Mouse (Mus musculus): ENCODE measurements at regions not wholly inside any gene's neighbourhood (a gene's known extent, or its start where the extent isn't known, plus 50 kb on each side); places are given as distances from the start of the nearest gene placed in this dataset.
A peak's percentile ranks its signal among the peaks of the same experiment; 100 is the strongest.

GRCm38 (mm10) chr9:30021981-30022380 lies 59.0 kb upstream of the Ntm start:
- H3K27me3 ChIP-seq (ENCODE audit: insufficient read depth, poor library complexity, severe bottlenecking), result no peaks in the 10 kb centered on the region
- no peak overlapping the region for H3K27ac ChIP-seq
- H3K4me3 ChIP-seq, result no peak overlapping the region
- DNase-seq (ENCODE audit: low spot score), result no peak
- 75% methylated on average over 3 of the region's 3 CpGs for WGBS
- H3K9me3 ChIP-seq, result no peaks in the 10 kb centered on the region
- 0 out of 2 replicates have a peak, but pooled peaks cover 4% of the 10 kb centered on the region for H3K4me1 ChIP-seq (replicated peaks)
- no peaks in the 10 kb centered on the region for H3K36me3 ChIP-seq

- Histone ChIP-seq H3K27me3 (ENCODE audit: insufficient read depth, poor library complexity, severe bottlenecking) (no peaks in the 10 kb centered on the region), H3K36me3 (no peaks in the 10 kb centered on the region), H3K9me3 (no peaks in the 10 kb centered on the region), H3K4me3 (no peak overlapping the region), H3K4me1 (replicated peaks) (0 out of 2 replicates have a peak, but pooled peaks cover 8% of the 10 kb centered on the region), H3K27ac (no peak overlapping the region)
- no peak for DNase-seq (ENCODE audit: low spot score)
- WGBS, result 61% methylated on average over 7 of the region's 7 CpGs
Measured at GRCm38 (mm10) chr9:30025275-30025674, 62.3 kb upstream of the Ntm start.

GRCm38 (mm10) chr9:30026939-30027338 lies 64.0 kb upstream of the Ntm start:
- 83% methylated on average over 5 of the region's 5 CpGs for WGBS
- no peaks in the 10 kb centered on the region for H3K36me3 ChIP-seq
- no peaks in the 10 kb centered on the region for H3K9me3 ChIP-seq
- 0 out of 2 replicates have a peak, but pooled peaks cover 8% of the 10 kb centered on the region for H3K4me1 ChIP-seq (replicated peaks)
- no peak overlapping the region for H3K4me3 ChIP-seq
- H3K27ac ChIP-seq, result no peak overlapping the region
- no peak for DNase-seq (ENCODE audit: low spot score)
- no peaks in the 10 kb centered on the region for H3K27me3 ChIP-seq (ENCODE audit: insufficient read depth, poor library complexity, severe bottlenecking)

- WGBS, result 26% methylated on average over 4 of the region's 4 CpGs
- no peaks in the 10 kb centered on the region for H3K36me3 ChIP-seq
- no peaks in the 10 kb centered on the region for H3K27me3 ChIP-seq (ENCODE audit: insufficient read depth, poor library complexity, severe bottlenecking)
- no peak overlapping the region for H3K4me3 ChIP-seq
- no peaks in the 10 kb centered on the region for H3K9me3 ChIP-seq
- H3K27ac ChIP-seq, result no peak overlapping the region
- DNase-seq (ENCODE audit: low spot score), result peak; percentile 25
- H3K4me1 ChIP-seq (replicated peaks), result peaks cover 6% of the 10 kb centered on the region; the same call in 1 of the 2 replicates
Measured at GRCm38 (mm10) chr9:30040396-30040795, 77.5 kb upstream of the Ntm start.

- Histone ChIP-seq H3K36me3 (no peaks in the 10 kb centered on the region), H3K27ac (no peak overlapping the region), H3K4me3 (no peak overlapping the region), H3K27me3 (ENCODE audit: insufficient read depth, poor library complexity, severe bottlenecking) (no peaks in the 10 kb centered on the region), H3K9me3 (no peaks in the 10 kb centered on the region), H3K4me1 (replicated peaks) (0 out of 2 replicates have a peak, but pooled peaks cover 4% of the 10 kb centered on the region)
- no peak for DNase-seq (ENCODE audit: low spot score)
- WGBS, result 92% methylated on average over 2 of the region's 2 CpGs
Measured at GRCm38 (mm10) chr9:30064551-30064950, 101.6 kb upstream of the Ntm start.

- Histone ChIP-seq H3K4me3 (no peak overlapping the region), H3K36me3 (no peaks in the 10 kb centered on the region), H3K27ac (no peak overlapping the region), H3K27me3 (ENCODE audit: insufficient read depth, poor library complexity, severe bottlenecking) (no peaks in the 10 kb centered on the region), H3K4me1 (replicated peaks) (0 out of 2 replicates have a peak, but pooled peaks cover 4% of the 10 kb centered on the region), H3K9me3 (no peaks in the 10 kb centered on the region)
- no peak for DNase-seq (ENCODE audit: low spot score)
- 71% methylated on average over 7 of the region's 7 CpGs for WGBS
Measured at GRCm38 (mm10) chr9:30067980-30068379, 105.0 kb upstream of the Ntm start.

- no peak overlapping the region for H3K4me3 ChIP-seq
- no peaks in the 10 kb centered on the region for H3K9me3 ChIP-seq
- no peak for DNase-seq (ENCODE audit: low spot score)
- no peak overlapping the region for H3K27ac ChIP-seq
- H3K4me1 ChIP-seq (replicated peaks), result peaks cover 9% of the 10 kb centered on the region
- H3K27me3 ChIP-seq (ENCODE audit: insufficient read depth, poor library complexity, severe bottlenecking), result no peaks in the 10 kb centered on the region
- 93% methylated on average over 3 of the region's 3 CpGs for WGBS
- no peaks in the 10 kb centered on the region for H3K36me3 ChIP-seq
Measured at GRCm38 (mm10) chr9:30075233-30075632, 112.3 kb upstream of the Ntm start.

GRCm38 (mm10) chr9:30076006-30076405 lies 113.1 kb upstream of the Ntm start:
- Histone ChIP-seq H3K4me3 (no peak overlapping the region), H3K4me1 (replicated peaks) (peaks cover 9% of the 10 kb centered on the region), H3K27me3 (ENCODE audit: insufficient read depth, poor library complexity, severe bottlenecking) (no peaks in the 10 kb centered on the region), H3K36me3 (no peaks in the 10 kb centered on the region), H3K27ac (no peak overlapping the region), H3K9me3 (no peaks in the 10 kb centered on the region)
- DNase-seq (ENCODE audit: low spot score), result no peak
- WGBS, result 91% methylated on average over 6 of the region's 6 CpGs

- H3K4me3 ChIP-seq, result no peak overlapping the region
- H3K36me3 ChIP-seq, result no peaks in the 10 kb centered on the region
- DNase-seq (ENCODE audit: low spot score), result no peak
- H3K4me1 ChIP-seq (replicated peaks), result peaks cover 9% of the 10 kb centered on the region
- H3K27ac ChIP-seq, result 0 out of 2 replicates have a peak overlapping the region, but pooled peaks have one; percentile 16
- no peaks in the 10 kb centered on the region for H3K27me3 ChIP-seq (ENCODE audit: insufficient read depth, poor library complexity, severe bottlenecking)
- 25% methylated on average over 3 of the region's 3 CpGs for WGBS
- no peaks in the 10 kb centered on the region for H3K9me3 ChIP-seq
Measured at GRCm38 (mm10) chr9:30076482-30076881, 113.5 kb upstream of the Ntm start.

- no peak overlapping the region for H3K27ac ChIP-seq
Measured at GRCm38 (mm10) chr9:30101942-30102341, 139.0 kb upstream of the Ntm start.

GRCm38 (mm10) chr9:30122371-30122770 lies 159.4 kb upstream of the Ntm start:
- WGBS, result 89% methylated on average over 3 of the region's 3 CpGs
- Histone ChIP-seq H3K4me3 (no peak overlapping the region), H3K27ac (no peak overlapping the region), H3K27me3 (ENCODE audit: insufficient read depth, poor library complexity, severe bottlenecking) (no peaks in the 10 kb centered on the region), H3K4me1 (replicated peaks) (peaks cover 6% of the 10 kb centered on the region; the same call in 1 of the 2 replicates), H3K36me3 (no peaks in the 10 kb centered on the region), H3K9me3 (no peaks in the 10 kb centered on the region)
- no peak for DNase-seq (ENCODE audit: low spot score)

More at GRCm38 (mm10) chr9:30101942-30102341, 139.0 kb upstream of the Ntm start:
- 53% methylated on average over 6 of the region's 6 CpGs for WGBS
- H3K27me3 ChIP-seq (ENCODE audit: insufficient read depth, poor library complexity, severe bottlenecking), result no peaks in the 10 kb centered on the region
- no peaks in the 10 kb centered on the region for H3K36me3 ChIP-seq
- H3K4me3 ChIP-seq, result no peak overlapping the region
- H3K9me3 ChIP-seq, result no peaks in the 10 kb centered on the region
- peaks cover 10% of the 10 kb centered on the region for H3K4me1 ChIP-seq (replicated peaks)
- DNase-seq (ENCODE audit: low spot score), result no peak

GRCm38 (mm10) chr9:30129151-30129550 lies 166.2 kb upstream of the Ntm start:
- H3K27me3 ChIP-seq (ENCODE audit: insufficient read depth, poor library complexity, severe bottlenecking), result no peaks in the 10 kb centered on the region
- no peaks in the 10 kb centered on the region for H3K9me3 ChIP-seq
- H3K36me3 ChIP-seq, result no peaks in the 10 kb centered on the region
- no peak overlapping the region for H3K4me3 ChIP-seq
- 78% methylated on average over 6 of the region's 6 CpGs for WGBS
- no peak overlapping the region for H3K27ac ChIP-seq
- no peak for DNase-seq (ENCODE audit: low spot score)
- peaks cover under 1% of the 10 kb centered on the region; the same call in 1 of the 2 replicates for H3K4me1 ChIP-seq (replicated peaks)

GRCm38 (mm10) chr9:30131626-30132025 lies 168.7 kb upstream of the Ntm start:
- H3K36me3 ChIP-seq, result no peaks in the 10 kb centered on the region
- no peaks in the 10 kb centered on the region for H3K27me3 ChIP-seq (ENCODE audit: insufficient read depth, poor library complexity, severe bottlenecking)
- H3K4me1 ChIP-seq (replicated peaks), result peaks cover 9% of the 10 kb centered on the region; the same call in 1 of the 2 replicates
- no peak for DNase-seq (ENCODE audit: low spot score)
- H3K27ac ChIP-seq, result no peak overlapping the region
- no peak overlapping the region for H3K4me3 ChIP-seq
- 91% methylated on average over 2 of the region's 2 CpGs for WGBS
- H3K9me3 ChIP-seq, result no peaks in the 10 kb centered on the region

- DNase-seq (ENCODE audit: low spot score), result no peak
- 81% methylated on average over 3 of the region's 3 CpGs for WGBS
- Histone ChIP-seq H3K27ac (no peak overlapping the region), H3K4me1 (replicated peaks) (peaks cover 17% of the 10 kb centered on the region), H3K27me3 (ENCODE audit: insufficient read depth, poor library complexity, severe bottlenecking) (no peaks in the 10 kb centered on the region), H3K36me3 (no peaks in the 10 kb centered on the region), H3K4me3 (no peak overlapping the region), H3K9me3 (no peaks in the 10 kb centered on the region)
Measured at GRCm38 (mm10) chr9:30134303-30134702, 171.4 kb upstream of the Ntm start.
